Mouse (Mus musculus) forebrain, postnatal 0 days (tissue): Measurements from ENCODE around the gene Smyd3. TPM values are rescaled to one million over a fixed set of nuclear protein-coding genes. Genes with fewer than 3 reads are reported as not detected.
"Not testable (repeated sequence)": the region's sequence is repeated elsewhere in the genome, so short reads cannot be mapped to it uniquely, and the experiment has no call there.

ENCODE experiments used
- ATAC-seq: fragments of 200-750 bp; cut with Nextera tagmentation; 2 replicates; pipeline ENCODE4 v1.8.0; 2017; ENCODE audit warnings: mild to moderate bottlenecking, moderate library complexity
- DNase-seq: peaks from one replicate; pipeline ENCODE4 v3.0.0-alpha.2; 2015
- H3K27ac ChIP-seq: fragments of 300-500 bp; sonication (generic); 2 replicates; pipeline ENCODE4 v1.5.1; 2014; ENCODE audit warnings: low read depth, mild to moderate bottlenecking, antibody characterized with exemption, low read length, moderate library complexity, mixed read lengths
- H3K27me3 ChIP-seq: fragments of 300-500 bp; sonication (generic); 2 replicates; pipeline ENCODE4 v1.6.1; 2014; ENCODE audit warnings: mild to moderate bottlenecking, low read length, mixed read lengths; ENCODE audit not compliant: insufficient read depth
- H3K36me3 ChIP-seq: fragments of 300-500 bp; sonication (generic); 2 replicates; pipeline ENCODE4 v1.6.1; 2014; ENCODE audit warnings: mild to moderate bottlenecking, moderate library complexity; ENCODE audit not compliant: insufficient read depth
- H3K4me1 ChIP-seq: fragments of 300-500 bp; sonication (generic); 2 replicates; pipeline ENCODE4 v1.6.1; 2014; ENCODE audit warnings: antibody characterized with exemption; ENCODE audit not compliant: insufficient read depth
- H3K4me2 ChIP-seq: fragments of 300-500 bp; sonication (generic); 2 replicates; pipeline ENCODE4 v1.6.1; 2014; ENCODE audit warnings: low read depth, mild to moderate bottlenecking, moderate library complexity
- H3K4me3 ChIP-seq: fragments of 300-500 bp; sonication (generic); 2 replicates; pipeline ENCODE4 v1.5.1; 2014; ENCODE audit warnings: low read depth, low read length, mixed read lengths
- H3K9ac ChIP-seq: fragments of 300-500 bp; sonication (generic); 2 replicates; pipeline ENCODE4 v1.6.1; 2014; ENCODE audit warnings: mild to moderate bottlenecking
- H3K9me3 ChIP-seq: fragments of 300-500 bp; sonication (generic); 2 replicates; pipeline ENCODE4 v1.6.1; 2016; ENCODE audit warnings: low read length
- CTCF ChIP-seq: sonication (generic); IDR thresholded peaks from 2 replicates; pipeline ENCODE4 v1.5.1; 2016; ENCODE audit warnings: antibody characterized with exemption, control low read depth, low read depth
- WGBS: fragments of 180-500 bp; shearing (Covaris S2); extraction: QIAGEN DNeasy Blood & Tissue Kit; methylation state at CpG from one replicate; pipeline ENCODE4 v1.1.7; 2014; 5-methylcytosine and 5-hydroxymethylcytosine counted together
- polyA plus RNA-seq: library from polyadenylated mRNA; unstranded; fragments of >200 nt; fragmentation: Nextera tagmentation; extraction: Ambion mirVana; gene quantifications from 2 replicates; pipeline ENCODE4 v1.2.1, GENCODE M21; 2015
- total RNA-seq: library from RNA; depleted of rRNA; stranded (reverse); fragments of >200 nt; gene quantifications from 2 replicates; pipeline ENCODE4 v1.2.3, GENCODE M21; 2014

Gene Smyd3
- total and polyA plus RNA-seq, 2 experiments from 2014 or later: 19.0 to 27.6 TPM

GRCm38 (mm10) chr1:179295626-179296025 lies 222.2 kb downstream of the Smyd3 start:
- WGBS: 73% methylated on average over 6 of the region's 6 CpGs
- no peak overlapping the region for H3K27ac ChIP-seq
- H3K27me3 ChIP-seq: no peaks in the 10 kb centered on the region
- H3K36me3 ChIP-seq: no peaks in the 10 kb centered on the region
- DNase-seq (no peak), ATAC-seq (no peak)
- H3K4me2 ChIP-seq: no peak overlapping the region
- no peak overlapping the region for H3K9ac ChIP-seq
- H3K4me3 ChIP-seq: no peak overlapping the region
- TF ChIP-seq CTCF: no peak
- H3K4me1 ChIP-seq: no peaks in the 10 kb centered on the region
- no peaks in the 10 kb centered on the region for H3K9me3 ChIP-seq

- H3K4me3 ChIP-seq: no peak overlapping the region
- no peaks in the 10 kb centered on the region for H3K9me3 ChIP-seq
- H3K36me3 ChIP-seq: no peaks in the 10 kb centered on the region
- H3K27me3 ChIP-seq: no peaks in the 10 kb centered on the region
- 28% methylated on average over 8 of the region's 8 CpGs for WGBS
- ATAC-seq (peak; percentile 23; the same call in 1 of the 2 replicates), DNase-seq (no peak)
- no peaks in the 10 kb centered on the region for H3K4me1 ChIP-seq
- TF ChIP-seq CTCF: no peak
- no peak overlapping the region for H3K4me2 ChIP-seq
- no peak overlapping the region for H3K27ac ChIP-seq
- H3K9ac ChIP-seq: no peak overlapping the region
Measured at GRCm38 (mm10) chr1:179293772-179294353, 224.0 kb downstream of the Smyd3 start.

GRCm38 (mm10) chr1:179290181-179290580 lies 227.7 kb downstream of the Smyd3 start:
- H3K27me3 ChIP-seq, H3K27ac ChIP-seq, ATAC-seq, DNase-seq, H3K9me3 ChIP-seq, H3K4me1 ChIP-seq, H3K36me3 ChIP-seq, H3K4me3 ChIP-seq, H3K4me2 ChIP-seq, H3K9ac ChIP-seq: not testable (repeated sequence)
- WGBS: 93% methylated on average over 6 of the region's 6 CpGs

DNA sequence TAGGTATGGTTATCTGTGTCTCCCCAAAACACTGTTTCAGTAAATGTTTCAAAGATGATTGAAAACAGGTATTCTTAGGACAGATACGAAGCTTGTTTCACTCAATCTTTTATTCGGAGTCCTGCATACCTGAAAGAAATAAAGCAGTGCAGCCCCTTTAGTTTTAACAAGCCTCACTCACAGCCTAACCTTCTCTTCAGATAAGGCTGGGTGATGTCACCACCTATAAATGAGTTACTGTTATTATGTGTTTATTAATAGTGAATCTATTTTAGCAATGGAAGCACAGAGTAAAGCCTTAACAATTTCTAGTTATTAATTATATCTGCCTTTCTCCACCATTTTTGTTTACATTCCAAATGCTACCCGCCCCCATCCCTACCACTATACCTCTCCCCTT lies 228.1 kb downstream of the Smyd3 start:
- no peaks in the 10 kb centered on the region for H3K27me3 ChIP-seq
- no peak for TF ChIP-seq CTCF
- H3K4me3 ChIP-seq: no peak overlapping the region
- DNase-seq: no peak
- no peaks in the 10 kb centered on the region for H3K9me3 ChIP-seq
- H3K4me1 ChIP-seq: no peaks in the 10 kb centered on the region
- H3K9ac ChIP-seq: no peak overlapping the region
- 96% methylated on average over 3 of the region's 3 CpGs for WGBS
- no peak for ATAC-seq
- H3K4me2 ChIP-seq: no peak overlapping the region
- no peak overlapping the region for H3K27ac ChIP-seq
- H3K36me3 ChIP-seq: no peaks in the 10 kb centered on the region

GRCm38 (mm10) chr1:179286748-179287147 lies 231.1 kb downstream of the Smyd3 start:
- no peak for TF ChIP-seq CTCF
- no peak overlapping the region for H3K4me2 ChIP-seq
- H3K36me3 ChIP-seq: no peaks in the 10 kb centered on the region
- no peaks in the 10 kb centered on the region for H3K9me3 ChIP-seq
- H3K27ac ChIP-seq: no peak overlapping the region
- no peak overlapping the region for H3K9ac ChIP-seq
- DNase-seq (peak; percentile 51), ATAC-seq (peak; percentile 82)
- 70% methylated on average over 6 of the region's 6 CpGs for WGBS
- no peaks in the 10 kb centered on the region for H3K27me3 ChIP-seq
- H3K4me3 ChIP-seq: no peak overlapping the region
- no peaks in the 10 kb centered on the region for H3K4me1 ChIP-seq

DNA sequence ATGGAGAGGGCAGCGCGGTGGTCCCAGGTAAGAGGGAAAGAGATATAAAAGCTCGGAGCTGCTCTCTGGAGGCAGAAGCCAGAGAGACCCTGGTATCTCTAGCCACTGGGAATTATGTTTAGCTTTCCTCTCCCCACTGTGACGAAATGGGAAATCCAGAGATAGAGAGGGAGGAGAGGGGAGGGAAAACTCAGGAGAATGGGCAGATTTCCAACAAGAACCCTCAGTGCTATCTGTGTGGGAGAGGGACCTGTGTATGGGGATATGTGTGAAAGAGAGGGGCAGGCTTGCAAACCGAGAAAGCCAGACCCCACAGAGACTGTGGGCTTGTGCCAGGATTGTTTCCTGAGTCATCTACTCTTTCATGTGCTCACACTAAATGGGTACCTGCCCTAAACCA lies 235.0 kb downstream of the Smyd3 start:
- no peaks in the 10 kb centered on the region for H3K36me3 ChIP-seq
- no peaks in the 10 kb centered on the region for H3K4me1 ChIP-seq
- H3K9ac ChIP-seq: no peak overlapping the region
- 77% methylated on average over 5 of the region's 5 CpGs for WGBS
- DNase-seq (no peak), ATAC-seq (no peak)
- H3K9me3 ChIP-seq: no peaks in the 10 kb centered on the region
- no peaks in the 10 kb centered on the region for H3K27me3 ChIP-seq
- H3K4me2 ChIP-seq: no peak overlapping the region
- no peak overlapping the region for H3K4me3 ChIP-seq
- no peak for TF ChIP-seq CTCF
- no peak overlapping the region for H3K27ac ChIP-seq

GRCm38 (mm10) chr1:179281401-179282121 lies 236.3 kb downstream of the Smyd3 start:
- H3K36me3 ChIP-seq: no peaks in the 10 kb centered on the region
- no peaks in the 10 kb centered on the region for H3K27me3 ChIP-seq
- H3K4me1 ChIP-seq: no peaks in the 10 kb centered on the region
- DNase-seq (no peak), ATAC-seq (no peak)
- TF ChIP-seq CTCF: no peak
- WGBS: 74% methylated on average over 13 of the region's 13 CpGs
- H3K9ac ChIP-seq: no peak overlapping the region
- no peak overlapping the region for H3K4me2 ChIP-seq
- H3K9me3 ChIP-seq: no peaks in the 10 kb centered on the region
- H3K4me3 ChIP-seq: no peak overlapping the region
- no peak overlapping the region for H3K27ac ChIP-seq
